Mouse (Mus musculus): Measurements from ENCODE around the gene Naa35. TPM values are rescaled to one million over a fixed set of nuclear protein-coding genes. Genes with fewer than 3 reads are reported as not detected.

The Naa35 gene
- polyA plus RNA-seq, 1 experiment from 2014 or later, result 154 TPM

GRCm38 (mm10) chr13:59646674-59647244, 61.7 kb downstream of the Naa35 start:
- Histone ChIP-seq H3K4me2 (replicated peaks) (no peak overlapping the region), H3K4me1 (replicated peaks) (peaks cover 23% of the 10 kb centered on the region), H3K27me3 (no peaks in the 10 kb centered on the region), H3K9ac (replicated peaks) (no peak overlapping the region), H3K4me3 (replicated peaks) (no peak overlapping the region), H3K9me3 (no peaks in the 10 kb centered on the region), H3K36me3 (peaks cover 69% of the 10 kb centered on the region), H3K27ac (no peak overlapping the region)
- 12% methylated on average over 11 of the region's 11 CpGs for WGBS
- peak; percentile 43; the same call in 1 of the 2 replicates for ATAC-seq

- 76% methylated on average over 6 of the region's 6 CpGs for WGBS
- no peak overlapping the region for H3K4me3 ChIP-seq (replicated peaks)
- no peak overlapping the region for H3K27ac ChIP-seq
- H3K9me3 ChIP-seq, result no peaks in the 10 kb centered on the region
- ATAC-seq, result no peak
- H3K4me2 ChIP-seq (replicated peaks), result no peak overlapping the region
- no peak overlapping the region for H3K9ac ChIP-seq (replicated peaks)
- no peaks in the 10 kb centered on the region for H3K27me3 ChIP-seq
- H3K4me1 ChIP-seq (replicated peaks), result peaks cover 25% of the 10 kb centered on the region
- peaks cover 64% of the 10 kb centered on the region for H3K36me3 ChIP-seq
Observed at GRCm38 (mm10) chr13:59647484-59647883, 62.4 kb downstream of the Naa35 start.

- Histone ChIP-seq H3K9me3 (no peaks in the 10 kb centered on the region), H3K9ac (replicated peaks) (no peak overlapping the region), H3K36me3 (peaks cover 62% of the 10 kb centered on the region), H3K4me1 (replicated peaks) (peaks cover 36% of the 10 kb centered on the region), H3K4me3 (replicated peaks) (no peak overlapping the region), H3K4me2 (replicated peaks) (no peak overlapping the region), H3K27me3 (no peaks in the 10 kb centered on the region), H3K27ac (no peak overlapping the region)
- no peak for ATAC-seq
- 90% methylated on average over 6 of the region's 6 CpGs for WGBS
Observed at GRCm38 (mm10) chr13:59648598-59648997, 63.5 kb downstream of the Naa35 start.

- H3K36me3 ChIP-seq, result peaks cover 70% of the 10 kb centered on the region
- no peak for ATAC-seq
- WGBS, result 86% methylated on average over 5 of the region's 5 CpGs
Observed at GRCm38 (mm10) chr13:59649781-59650180, 64.7 kb downstream of the Naa35 start.

GRCm38 (mm10) chr13:59652651-59653050, 67.6 kb downstream of the Naa35 start:
- Histone ChIP-seq H3K36me3 (peaks cover 51% of the 10 kb centered on the region), H3K4me3 (replicated peaks) (no peak overlapping the region), H3K27me3 (no peaks in the 10 kb centered on the region), H3K9me3 (no peaks in the 10 kb centered on the region), H3K27ac (peak overlapping the region; percentile 73), H3K9ac (replicated peaks) (no peak overlapping the region), H3K4me2 (replicated peaks) (no peak overlapping the region), H3K4me1 (replicated peaks) (peaks cover 47% of the 10 kb centered on the region)
- ATAC-seq, result no peak
- WGBS, result 33% methylated on average over 5 of the region's 5 CpGs

More at GRCm38 (mm10) chr13:59649781-59650180, 64.7 kb downstream of the Naa35 start:
- no peak overlapping the region for H3K27ac ChIP-seq
- H3K4me3 ChIP-seq (replicated peaks), result no peak overlapping the region
- peaks cover 44% of the 10 kb centered on the region for H3K4me1 ChIP-seq (replicated peaks)
- no peaks in the 10 kb centered on the region for H3K27me3 ChIP-seq
- H3K9ac ChIP-seq (replicated peaks), result no peak overlapping the region
- no peaks in the 10 kb centered on the region for H3K9me3 ChIP-seq
- H3K4me2 ChIP-seq (replicated peaks), result no peak overlapping the region

GRCm38 (mm10) chr13:59653136-59653535, 68.1 kb downstream of the Naa35 start:
- no peak for ATAC-seq

GRCm38 (mm10) chr13:59654465-59654864, 69.4 kb downstream of the Naa35 start:
- Histone ChIP-seq H3K27me3 (no peaks in the 10 kb centered on the region), H3K9me3 (0 out of 2 replicates have a peak, but pooled peaks cover 4% of the 10 kb centered on the region), H3K4me3 (replicated peaks) (no peak overlapping the region), H3K4me1 (replicated peaks) (peaks cover 50% of the 10 kb centered on the region), H3K36me3 (peaks cover 49% of the 10 kb centered on the region), H3K4me2 (replicated peaks) (no peak overlapping the region), H3K27ac (no peak overlapping the region), H3K9ac (replicated peaks) (no peak overlapping the region)
- 93% methylated on average over 5 of the region's 5 CpGs for WGBS
- ATAC-seq, result no peak

More at GRCm38 (mm10) chr13:59653136-59653535, 68.1 kb downstream of the Naa35 start:
- H3K4me1 ChIP-seq (replicated peaks), result peaks cover 50% of the 10 kb centered on the region
- H3K27ac ChIP-seq, result peak overlapping the region; percentile 73
- peaks cover 51% of the 10 kb centered on the region for H3K36me3 ChIP-seq
- no peak overlapping the region for H3K4me2 ChIP-seq (replicated peaks)
- no peaks in the 10 kb centered on the region for H3K27me3 ChIP-seq
- H3K9me3 ChIP-seq, result 0 out of 2 replicates have a peak, but pooled peaks cover 2% of the 10 kb centered on the region
- H3K9ac ChIP-seq (replicated peaks), result no peak overlapping the region
- WGBS, result 71% methylated on average over 3 of the region's 3 CpGs
- H3K4me3 ChIP-seq (replicated peaks), result no peak overlapping the region

- Histone ChIP-seq H3K27me3 (no peaks in the 10 kb centered on the region), H3K9ac (replicated peaks) (no peak overlapping the region), H3K27ac (0 out of 2 replicates have a peak overlapping the region, but pooled peaks have one; percentile 74), H3K4me1 (replicated peaks) (peaks cover 47% of the 10 kb centered on the region), H3K9me3 (0 out of 2 replicates have a peak, but pooled peaks cover 4% of the 10 kb centered on the region), H3K4me2 (replicated peaks) (no peak overlapping the region), H3K4me3 (replicated peaks) (no peak overlapping the region), H3K36me3 (peaks cover 46% of the 10 kb centered on the region)
- ATAC-seq, result no peak
- 89% methylated on average over 15 of the region's 15 CpGs for WGBS
Observed at GRCm38 (mm10) chr13:59655718-59656315, 70.8 kb downstream of the Naa35 start.

- 49% methylated on average over 10 of the region's 10 CpGs for WGBS
- Histone ChIP-seq H3K4me1 (replicated peaks) (peaks cover 42% of the 10 kb centered on the region), H3K9me3 (0 out of 2 replicates have a peak, but pooled peaks cover 4% of the 10 kb centered on the region), H3K27ac (peak overlapping the region; percentile 74), H3K4me3 (replicated peaks) (no peak overlapping the region), H3K27me3 (no peaks in the 10 kb centered on the region), H3K9ac (replicated peaks) (0 out of 2 replicates have a peak overlapping the region, but pooled peaks have one; percentile 3), H3K4me2 (replicated peaks) (peak overlapping the region; percentile 6; the same call in 1 of the 2 replicates), H3K36me3 (peaks cover 45% of the 10 kb centered on the region)
- ATAC-seq, result no peak
Observed at GRCm38 (mm10) chr13:59656316-59656832, 71.3 kb downstream of the Naa35 start.

GRCm38 (mm10) chr13:59656975-59657388, 71.9 kb downstream of the Naa35 start:
- Histone ChIP-seq H3K4me2 (replicated peaks) (peak overlapping the region; percentile 6; the same call in 1 of the 2 replicates), H3K36me3 (peaks cover 51% of the 10 kb centered on the region)
- WGBS, result 8% methylated on average over 4 of the region's 4 CpGs

GRCm38 (mm10) chr13:59657781-59658180, 72.7 kb downstream of the Naa35 start:
- H3K9ac ChIP-seq (replicated peaks), result no peak overlapping the region
- 75% methylated on average over 5 of the region's 5 CpGs for WGBS
- H3K27ac ChIP-seq, result peak overlapping the region; percentile 44; the same call in 1 of the 2 replicates
- H3K4me3 ChIP-seq (replicated peaks), result no peak overlapping the region
- H3K36me3 ChIP-seq, result peaks cover 59% of the 10 kb centered on the region
- no peaks in the 10 kb centered on the region for H3K27me3 ChIP-seq
- H3K4me1 ChIP-seq (replicated peaks), result peaks cover 34% of the 10 kb centered on the region
- no peak overlapping the region for H3K4me2 ChIP-seq (replicated peaks)
- no peak for ATAC-seq
- 0 out of 2 replicates have a peak, but pooled peaks cover 4% of the 10 kb centered on the region for H3K9me3 ChIP-seq

More at GRCm38 (mm10) chr13:59656975-59657388, 71.9 kb downstream of the Naa35 start:
- peaks cover 39% of the 10 kb centered on the region for H3K4me1 ChIP-seq (replicated peaks)
- H3K9me3 ChIP-seq, result 0 out of 2 replicates have a peak, but pooled peaks cover 4% of the 10 kb centered on the region
- H3K27me3 ChIP-seq, result no peaks in the 10 kb centered on the region
- peak; percentile 73 for ATAC-seq
- H3K4me3 ChIP-seq (replicated peaks), result no peak overlapping the region
- peak overlapping the region; percentile 74 for H3K27ac ChIP-seq
- 0 out of 2 replicates have a peak overlapping the region, but pooled peaks have one; percentile 3 for H3K9ac ChIP-seq (replicated peaks)

- H3K9ac ChIP-seq (replicated peaks), result no peak overlapping the region
- 0 out of 2 replicates have a peak, but pooled peaks cover 4% of the 10 kb centered on the region for H3K9me3 ChIP-seq
- no peak overlapping the region for H3K4me3 ChIP-seq (replicated peaks)
- peaks cover 72% of the 10 kb centered on the region for H3K36me3 ChIP-seq
- no peak overlapping the region for H3K4me2 ChIP-seq (replicated peaks)
- no peak overlapping the region for H3K27ac ChIP-seq
- peaks cover 17% of the 10 kb centered on the region for H3K4me1 ChIP-seq (replicated peaks)
- ATAC-seq, result no peak
- H3K27me3 ChIP-seq, result no peaks in the 10 kb centered on the region
- WGBS, result 95% methylated on average over 3 of the region's 3 CpGs
Observed at GRCm38 (mm10) chr13:59660371-59660770, 75.3 kb downstream of the Naa35 start.
